Mouse (Mus musculus) myocyte (in vitro differentiated cells): ENCODE results near the gene 2900011O08Rik.

ENCODE experiments used
- CEBPB ChIP-seq: IDR thresholded peaks from 2 replicates; pipeline ENCODE4 v1.6.1; 2011; ENCODE audit warnings: mild to moderate bottlenecking, moderate library complexity; ENCODE audit not compliant: poor library complexity, insufficient read depth, severe bottlenecking
- E2F4 ChIP-seq: IDR thresholded peaks from one replicate; pipeline ENCODE4 v1.6.1; 2011; ENCODE audit warnings: mild to moderate bottlenecking, control low read depth, moderate library complexity; ENCODE audit not compliant: insufficient read depth
- MAX ChIP-seq: IDR thresholded peaks from one replicate; pipeline ENCODE4 v1.6.1; 2011; ENCODE audit warnings: low read depth, mild to moderate bottlenecking, control low read depth
- MYOD1 ChIP-seq, 3 experiments: IDR thresholded peaks; one replicate each; pipeline ENCODE4 v1.6.1; 2011; ENCODE audit warnings: control low read depth in 2 of 3, low read depth in 2 of 3, mild to moderate bottlenecking in 2 of 3, moderate library complexity in 1 of 3; ENCODE audit not compliant: insufficient read length in 2 of 3, control insufficient read depth in 1 of 3
- MYOG ChIP-seq, 3 experiments: IDR thresholded peaks; one replicate each; pipeline ENCODE4 v1.6.1; 2011; ENCODE audit warnings: control low read depth in 2 of 3, low read depth in 2 of 3, mild to moderate bottlenecking in 2 of 3; ENCODE audit not compliant: insufficient read length in 2 of 3, control insufficient read depth in 1 of 3, insufficient read depth in 1 of 3
- POLR2A ChIP-seq: IDR thresholded peaks from one replicate; pipeline ENCODE4 v1.6.1; 2011; ENCODE audit warnings: low read depth, mild to moderate bottlenecking, control low read depth, moderate library complexity; ENCODE audit not compliant: insufficient read length
- POLR2AphosphoS2 ChIP-seq: IDR thresholded peaks from one replicate; pipeline ENCODE4 v1.6.1; 2011; ENCODE audit warnings: low read depth, control low read depth; ENCODE audit not compliant: insufficient read length
- TCF12 ChIP-seq: IDR thresholded peaks from one replicate; pipeline ENCODE4 v1.6.1; 2011; ENCODE audit warnings: mild to moderate bottlenecking, control low read depth; ENCODE audit not compliant: poor library complexity, insufficient read depth, severe bottlenecking
- USF1 ChIP-seq: IDR thresholded peaks from one replicate; pipeline ENCODE4 v1.6.1; 2011; ENCODE audit warnings: low read depth, mild to moderate bottlenecking, control low read depth, moderate library complexity

- TF ChIP-seq E2F4: no peak
- no peak for TF ChIP-seq MYOG (IDR thresholded peaks at IDR 0.05; ENCODE audit: control insufficient read depth in 1 of 3, insufficient read depth in 1 of 3, insufficient read length in 2 of 3, low read depth in 2 of 3)
- no peak for TF ChIP-seq POLR2A
- TF ChIP-seq USF1: no peak
- no peak for TF ChIP-seq CEBPB
- no peak for TF ChIP-seq MYOD1 (IDR thresholded peaks at IDR 0.05; ENCODE audit: control insufficient read depth in 1 of 3, insufficient read length in 2 of 3, low read depth in 2 of 3)
- no peak for TF ChIP-seq TCF12
- no peak for TF ChIP-seq MAX
- no peak for TF ChIP-seq POLR2AphosphoS2
Observed at GRCm38 (mm10) chr16:14052221-14052620, 65.8 kb downstream of the 2900011O08Rik start.
